17 mouse cellular contexts compared by ENCODE assay signal in the genomic region with DNA sequence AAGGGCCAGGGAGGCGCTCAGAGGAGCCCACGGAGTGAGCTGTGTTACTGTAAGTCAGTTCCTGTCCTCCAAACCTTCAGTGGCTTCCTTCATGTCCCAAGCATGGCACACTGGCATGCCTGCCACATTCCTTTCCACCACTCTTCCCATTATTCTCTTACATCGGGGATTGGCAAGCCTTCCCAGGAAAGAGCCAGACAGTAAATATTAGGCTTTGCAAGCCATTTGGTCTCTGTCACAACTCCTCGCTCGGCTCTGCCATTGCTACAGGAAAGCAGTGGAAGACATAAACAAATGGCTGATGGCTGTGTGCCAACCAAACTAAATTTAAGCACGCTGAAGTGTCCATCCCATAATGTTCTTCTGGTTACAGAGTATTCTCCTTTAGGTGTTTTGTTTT. TPM values are rescaled to one million over a fixed set of nuclear protein-coding genes. Genes with fewer than 3 reads are reported as not detected.
DNase-seq lines count a peak whose midpoint lies in the region; ATAC-seq and TF ChIP-seq lines count a peak whose summit lies in the region.
"Had no signal": no experiment of that assay in that cellular context is flagged by ENCODE, and none has a peak within 500 bp of the region (broad histone marks: within the 10 kb centered on the region; RNA-seq: fewer than 3 reads in every experiment).

No protein-coding gene starts in this region.

- TF ChIP-seq CTCF in stomach, postnatal 0 days (IDR thresholded peaks at IDR 0.05; ENCODE audit: low read depth) = no peak

- H3K4me2 ChIP-seq in kidney, embryonic 15.5 days = no peak overlapping the region
- H3K4me2 ChIP-seq in kidney, embryonic 14.5 days (replicated peaks; ENCODE audit: low read depth, low read length) = no peak overlapping the region
- no peak overlapping the region for H3K4me2 ChIP-seq in stomach, embryonic 14.5 days (replicated peaks; ENCODE audit: low read depth, low read length)
- no peak overlapping the region for H3K4me2 ChIP-seq in stomach, postnatal 0 days (replicated peaks; ENCODE audit: low read depth)
- no peak overlapping the region for H3K4me2 ChIP-seq in stomach, embryonic 16.5 days (ENCODE audit: low read depth, low read length)

- H3K9ac ChIP-seq in kidney, embryonic 15.5 days = no peak overlapping the region
- no peak overlapping the region for H3K9ac ChIP-seq in kidney, embryonic 14.5 days (ENCODE audit: low read depth, low read length)
- no peak overlapping the region for H3K9ac ChIP-seq in stomach, embryonic 14.5 days (replicated peaks; ENCODE audit: low read depth, low read length)
- no peak overlapping the region for H3K9ac ChIP-seq in stomach, postnatal 0 days (ENCODE audit: low read length)
- no peak overlapping the region for H3K9ac ChIP-seq in stomach, embryonic 16.5 days (ENCODE audit: low read length)

- no peak for DNase-seq in stomach, postnatal 0 days (ENCODE audit: low spot score)
- DNase-seq in kidney, postnatal 14 days = peak; percentile 51
- no peak for DNase-seq in left cerebral cortex, adult 18-20 months (ENCODE audit: low spot score in 2 of 2)
- DNase-seq in layer of hippocampus, adult 9-10 months (ENCODE audit: low spot score) = no peak
- DNase-seq: adrenal gland, adult 8-10 months; cerebellum, adult 8-10 months; gastrocnemius, postnatal 14 days; heart, postnatal 36 days; liver; right cerebral cortex, postnatal 4 days; thymus, postnatal 14 days had no signal

- no peaks in the 10 kb centered on the region for H3K36me3 ChIP-seq in kidney, embryonic 15.5 days
- H3K36me3 ChIP-seq in kidney, embryonic 14.5 days (ENCODE audit: control insufficient read depth, insufficient read depth, low read length) = no peaks in the 10 kb centered on the region
- H3K36me3 ChIP-seq in stomach, embryonic 14.5 days (ENCODE audit: control insufficient read depth, insufficient read depth, low read length) = no peaks in the 10 kb centered on the region
- H3K36me3 ChIP-seq in stomach, postnatal 0 days (ENCODE audit: control insufficient read depth, insufficient read depth, low read length) = no peaks in the 10 kb centered on the region
- no peaks in the 10 kb centered on the region for H3K36me3 ChIP-seq in stomach, embryonic 16.5 days (ENCODE audit: control insufficient read depth, insufficient read depth, low read length)
- H3K36me3 ChIP-seq: G1E had no signal

- TF ChIP-seq EP300 in stomach, postnatal 0 days (optimal IDR thresholded peaks at IDR 0.05) = no peak

- ATAC-seq in kidney, embryonic 15.5 days (replicated peaks; ENCODE audit: low FRiP score) = 0 out of 2 replicates have a peak, but pooled peaks have one; percentile 20
- ATAC-seq in kidney, embryonic 14.5 days (ENCODE audit: low FRiP score, low TSS enrichment) = no peak
- peak; percentile 8; the same call in 1 of the 2 replicates for ATAC-seq in stomach, embryonic 14.5 days (ENCODE audit: insufficient number of reproducible peaks, insufficient read depth, low FRiP score, low read depth)
- ATAC-seq in stomach, postnatal 0 days (ENCODE audit: low FRiP score, low TSS enrichment) = no peak
- ATAC-seq in stomach, embryonic 16.5 days (ENCODE audit: insufficient read depth, low FRiP score) = peak; percentile 41; the same call in 1 of the 2 replicates
- ATAC-seq: hindbrain, embryonic 16.5 days had no signal

- 51% methylated on average over 6 of the region's 6 CpGs for WGBS in kidney, embryonic 15.5 days
- WGBS in kidney, embryonic 14.5 days = 41% methylated on average over 6 of the region's 6 CpGs
- 33% methylated on average over 6 of the region's 6 CpGs for WGBS in stomach, embryonic 14.5 days
- 39% methylated on average over 6 of the region's 6 CpGs for WGBS in stomach, postnatal 0 days
- 32% methylated on average over 6 of the region's 6 CpGs for WGBS in stomach, embryonic 16.5 days

- H3K4me1 ChIP-seq in kidney, embryonic 15.5 days = peaks cover 32% of the 10 kb centered on the region
- peaks cover 9% of the 10 kb centered on the region; the same call in 1 of the 2 replicates for H3K4me1 ChIP-seq in kidney, embryonic 14.5 days (ENCODE audit: control insufficient read depth, insufficient read depth, low read length)
- peaks cover 11% of the 10 kb centered on the region; the same call in 1 of the 2 replicates for H3K4me1 ChIP-seq in stomach, embryonic 14.5 days (ENCODE audit: control insufficient read depth, insufficient read depth, low read length)
- H3K4me1 ChIP-seq in stomach, postnatal 0 days (replicated peaks; ENCODE audit: control insufficient read depth, insufficient read depth) = peaks cover 3% of the 10 kb centered on the region; the same call in 1 of the 2 replicates
- 0 out of 2 replicates have a peak, but pooled peaks cover 2% of the 10 kb centered on the region for H3K4me1 ChIP-seq in stomach, embryonic 16.5 days (ENCODE audit: control insufficient read depth, insufficient read depth, low read length)

- H3K4me3 ChIP-seq in kidney, embryonic 15.5 days (replicated peaks) = no peak overlapping the region
- no peak overlapping the region for H3K4me3 ChIP-seq in kidney, embryonic 14.5 days (ENCODE audit: low read length)
- no peak overlapping the region for H3K4me3 ChIP-seq in stomach, embryonic 14.5 days (ENCODE audit: low read depth, low read length)
- H3K4me3 ChIP-seq in stomach, postnatal 0 days (ENCODE audit: low read depth, low read length) = no peak overlapping the region
- no peak overlapping the region for H3K4me3 ChIP-seq in stomach, embryonic 16.5 days (replicated peaks; ENCODE audit: low read length)

- no peaks in the 10 kb centered on the region for H3K9me3 ChIP-seq in kidney, embryonic 15.5 days (replicated peaks)
- H3K9me3 ChIP-seq in kidney, embryonic 14.5 days (ENCODE audit: control insufficient read depth, low read length) = no peaks in the 10 kb centered on the region
- H3K9me3 ChIP-seq in stomach, embryonic 14.5 days (ENCODE audit: control insufficient read depth, low read depth, low read length) = no peaks in the 10 kb centered on the region
- H3K9me3 ChIP-seq in stomach, postnatal 0 days (ENCODE audit: control insufficient read depth, low read length) = no peaks in the 10 kb centered on the region
- no peaks in the 10 kb centered on the region for H3K9me3 ChIP-seq in stomach, embryonic 16.5 days (replicated peaks; ENCODE audit: control insufficient read depth, low read length)
- H3K9me3 ChIP-seq: G1E had no signal

- peak overlapping the region; percentile 65; the same call in 1 of the 2 replicates for H3K27ac ChIP-seq in kidney, embryonic 15.5 days
- no peak overlapping the region for H3K27ac ChIP-seq in kidney, embryonic 14.5 days (ENCODE audit: low read depth, low read length)
- H3K27ac ChIP-seq in stomach, embryonic 14.5 days (ENCODE audit: low read length) = peak overlapping the region; percentile 23; the same call in 1 of the 2 replicates
- no peak overlapping the region for H3K27ac ChIP-seq in stomach, postnatal 0 days (replicated peaks)
- peak overlapping the region; percentile 23; the same call in 1 of the 2 replicates for H3K27ac ChIP-seq in stomach, embryonic 16.5 days (ENCODE audit: low read length)

- H3K27me3 ChIP-seq in kidney, embryonic 15.5 days = no peaks in the 10 kb centered on the region
- H3K27me3 ChIP-seq in kidney, embryonic 14.5 days (ENCODE audit: control insufficient read depth, insufficient read depth, low read length) = no peaks in the 10 kb centered on the region; the same call in 1 of the 2 replicates
- no peaks in the 10 kb centered on the region for H3K27me3 ChIP-seq in stomach, embryonic 14.5 days (ENCODE audit: control insufficient read depth, insufficient read depth, low read length)
- H3K27me3 ChIP-seq in stomach, postnatal 0 days (ENCODE audit: control insufficient read depth, insufficient read depth, low read length) = no peaks in the 10 kb centered on the region
- H3K27me3 ChIP-seq in stomach, embryonic 16.5 days (ENCODE audit: control insufficient read depth, insufficient read depth, low read length) = no peaks in the 10 kb centered on the region

RNA-seq across cellular contexts. Expression of a gene that starts 7.1 kb away (rescaled TPM):
- polyA plus RNA-seq in kidney, embryonic 15.5 days (2015; fragmentation: Nextera tagmentation; extraction: Ambion mirVana) = 65.2 and 65.5 TPM in 2 replicates
- 51.6 and 63.8 TPM in 2 replicates for polyA plus RNA-seq in kidney, embryonic 14.5 days (2014; fragmentation: Nextera tagmentation; extraction: Ambion mirVana)
- 46.6 and 51.6 TPM in 2 replicates for polyA plus RNA-seq in stomach, embryonic 14.5 days (2014; fragmentation: Nextera tagmentation; extraction: Ambion mirVana)
- polyA plus RNA-seq in stomach, postnatal 0 days (2015; fragmentation: Nextera tagmentation; extraction: Ambion mirVana) = 4.5 and 6.2 TPM in 2 replicates
- polyA plus RNA-seq in stomach, embryonic 16.5 days (2015; fragmentation: Nextera tagmentation; extraction: Ambion mirVana) = 32.4 and 34.9 TPM in 2 replicates
- 10 to 100 TPM; 15.5 to 18.5 TPM for total RNA-seq in left cerebral cortex, adult 18-20 months (2021)

Comparison
In these comparisons a context has a peak if more than half of its experiments do, and no peak if none do; other contexts are left out.
1. ATAC-seq: peak in kidney, embryonic 15.5 days (single experiment), stomach, embryonic 14.5 days (single experiment) and stomach, embryonic 16.5 days (single experiment); none in kidney, embryonic 14.5 days (single experiment) and stomach, postnatal 0 days (single experiment).
2. H3K27ac ChIP-seq: peak in kidney, embryonic 15.5 days (single experiment), stomach, embryonic 14.5 days (single experiment) and stomach, embryonic 16.5 days (single experiment); none in kidney, embryonic 14.5 days (single experiment) and stomach, postnatal 0 days (single experiment).